Mouse (Mus musculus) brain, embryonic 18.5 days (tissue): ENCODE measurements at regions not wholly inside any gene's neighbourhood (a gene's known extent, or its start where the extent isn't known, plus 50 kb on each side); places are given as distances from the start of the nearest gene placed in this dataset.

Source experiments
- DNase-seq: peaks from one replicate; pipeline ENCODE4 v3.0.0-alpha.2; 2012; ENCODE audit warnings: low read depth, low spot score

- DNase-seq, result no peak
Measured at GRCm38 (mm10) chr14:110685247-110685646, 69.7 kb downstream of the Slitrk6 start.

DNA sequence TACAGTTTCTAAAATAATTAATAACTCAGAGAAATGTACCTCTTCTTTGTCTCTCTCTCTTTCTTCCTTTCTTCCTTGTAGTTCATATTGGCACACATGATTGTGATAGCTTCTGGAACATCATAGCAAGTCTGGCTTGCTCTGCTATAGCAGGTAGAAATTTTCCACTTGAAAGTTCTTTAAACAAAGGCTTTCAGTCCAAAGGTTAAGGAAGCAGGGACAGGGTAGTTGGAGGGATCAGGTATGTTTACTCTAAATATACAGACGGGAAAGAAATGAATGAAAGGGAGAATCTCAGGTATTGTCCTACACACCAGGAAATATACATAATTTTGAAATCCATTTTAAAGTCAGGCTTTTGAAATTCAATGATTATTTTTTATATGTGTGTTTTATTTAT lies 75.2 kb downstream of the Slitrk6 start:
- DNase-seq, result no peak

- no peak for DNase-seq
Measured at GRCm38 (mm10) chr14:110665712-110666111, 89.2 kb downstream of the Slitrk6 start.

- DNase-seq, result no peak
Measured at GRCm38 (mm10) chr14:110663231-110663630, 91.7 kb downstream of the Slitrk6 start.

- peak; percentile 20 for DNase-seq
Measured at GRCm38 (mm10) chr14:110634147-110634546, 120.8 kb downstream of the Slitrk6 start.

DNA sequence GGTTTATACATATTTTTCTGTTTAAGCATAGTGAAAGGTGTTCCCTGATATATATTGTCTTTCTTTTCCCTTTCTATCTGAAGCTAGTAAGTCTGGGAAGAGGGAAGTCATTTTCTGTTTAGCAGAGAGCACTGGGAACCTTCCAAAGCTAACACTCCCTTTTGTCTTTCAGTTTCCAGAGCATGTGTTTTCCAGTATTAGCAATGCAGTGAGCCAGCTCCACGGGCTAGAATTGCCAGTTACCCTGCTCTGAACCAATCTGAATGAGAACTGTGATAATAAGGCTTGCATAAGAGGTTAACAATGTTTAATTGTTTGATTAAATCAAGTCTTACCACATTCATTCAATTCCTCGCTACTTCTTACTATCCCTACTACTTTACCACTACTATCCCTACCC lies 131.2 kb downstream of the Slitrk6 start:
- DNase-seq, result no peak

- no peak for DNase-seq
Measured at GRCm38 (mm10) chr14:110618496-110618920, 136.4 kb downstream of the Slitrk6 start.

DNA sequence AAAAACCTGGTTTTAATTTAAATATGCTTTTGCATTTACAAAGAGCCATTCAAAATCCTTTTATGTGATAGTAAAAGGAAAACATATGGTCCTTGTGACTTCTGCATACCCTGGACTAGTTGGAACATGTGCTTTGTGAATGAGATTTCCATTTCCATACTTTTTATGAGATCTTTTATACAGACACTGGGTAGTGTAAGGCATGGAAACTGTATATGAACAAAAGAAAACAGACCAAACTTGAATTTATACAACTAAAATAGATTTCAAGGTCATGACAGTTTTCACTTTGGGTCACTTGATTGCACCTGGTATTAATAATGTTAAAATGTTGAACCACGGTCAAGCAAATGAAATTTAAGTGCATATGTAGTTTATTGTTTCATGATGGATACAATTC lies 138.5 kb downstream of the Slitrk6 start:
- DNase-seq, result no peak

GRCm38 (mm10) chr14:110580311-110580710 lies 174.6 kb downstream of the Slitrk6 start:
- no peak for DNase-seq

DNA sequence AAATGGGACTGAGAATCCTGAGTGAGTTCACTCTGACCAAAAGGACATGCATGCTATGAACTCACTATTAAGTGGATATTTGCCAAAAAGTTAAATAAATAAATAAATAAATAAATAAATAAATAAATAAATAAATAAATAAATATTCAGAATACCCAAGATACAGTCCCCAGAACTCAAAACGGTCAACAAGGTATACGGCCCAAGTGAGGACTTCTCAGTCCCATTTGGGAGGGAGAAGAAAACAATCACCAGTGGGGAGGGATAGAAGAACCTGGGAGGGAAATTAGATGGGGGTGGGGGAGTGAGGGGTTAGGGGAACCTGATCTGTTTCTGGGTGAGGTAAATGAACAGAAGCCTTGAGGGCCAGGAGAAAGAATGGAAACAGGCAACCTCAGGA lies 184.2 kb downstream of the Slitrk6 start:
- no peak for DNase-seq

DNA sequence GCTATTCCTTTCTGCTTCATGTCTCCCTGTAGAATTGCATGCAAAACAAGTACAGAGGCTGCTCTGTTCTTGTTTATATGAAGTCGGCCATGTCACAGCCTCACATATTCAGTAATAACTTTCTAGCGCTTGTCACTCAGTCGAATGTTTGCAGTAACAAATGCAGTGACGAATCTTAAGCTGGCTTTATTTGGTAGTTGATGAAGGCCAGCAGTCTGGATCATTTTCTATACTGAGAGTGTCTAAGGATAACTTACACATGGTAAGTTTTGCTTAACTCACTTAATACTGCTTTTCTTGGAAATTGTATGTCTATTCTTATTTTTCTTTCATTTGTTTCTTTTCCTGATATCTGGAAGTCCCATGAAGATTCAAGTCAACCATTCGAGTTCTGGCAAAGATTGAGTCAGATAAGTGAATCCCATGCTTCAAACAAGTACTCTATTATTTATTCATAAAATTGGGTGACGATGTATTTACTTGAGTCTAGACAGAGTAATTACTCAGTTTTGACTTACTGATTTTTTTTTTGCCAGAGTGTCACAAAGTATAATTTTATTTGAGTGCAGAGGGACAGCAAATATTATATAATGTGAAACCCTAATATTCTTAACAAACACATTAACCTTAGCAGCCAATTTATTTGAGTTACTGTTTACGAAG lies 189.0 kb downstream of the Slitrk6 start:
- no peak for DNase-seq

DNA sequence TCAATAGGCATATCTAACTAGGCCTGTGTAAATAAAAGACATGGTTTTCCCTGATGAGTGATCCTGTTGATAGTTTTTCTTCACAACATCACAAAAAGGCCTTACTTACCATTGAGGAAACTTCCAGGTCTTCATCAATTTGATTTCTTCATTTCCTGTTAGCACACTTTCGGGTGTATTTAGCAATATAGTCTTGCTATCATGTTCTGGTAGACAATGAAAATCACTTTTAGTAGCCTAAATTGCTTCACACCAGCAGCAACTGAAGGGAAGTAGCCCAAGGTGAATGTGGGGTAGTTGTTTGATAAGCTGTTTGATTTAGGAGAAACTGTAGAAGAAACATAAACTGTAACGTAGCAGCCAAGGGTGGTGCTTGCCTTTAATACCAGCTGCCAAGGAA lies 190.3 kb downstream of the Slitrk6 start:
- DNase-seq, result no peak

GRCm38 (mm10) chr14:110545265-110545664 lies 209.7 kb downstream of the Slitrk6 start:
- no peak for DNase-seq

GRCm38 (mm10) chr14:110543303-110544134 lies 211.4 kb downstream of the Slitrk6 start:
- no peak for DNase-seq

GRCm38 (mm10) chr14:110527306-110527705 lies 227.6 kb downstream of the Slitrk6 start:
- no peak for DNase-seq

DNA sequence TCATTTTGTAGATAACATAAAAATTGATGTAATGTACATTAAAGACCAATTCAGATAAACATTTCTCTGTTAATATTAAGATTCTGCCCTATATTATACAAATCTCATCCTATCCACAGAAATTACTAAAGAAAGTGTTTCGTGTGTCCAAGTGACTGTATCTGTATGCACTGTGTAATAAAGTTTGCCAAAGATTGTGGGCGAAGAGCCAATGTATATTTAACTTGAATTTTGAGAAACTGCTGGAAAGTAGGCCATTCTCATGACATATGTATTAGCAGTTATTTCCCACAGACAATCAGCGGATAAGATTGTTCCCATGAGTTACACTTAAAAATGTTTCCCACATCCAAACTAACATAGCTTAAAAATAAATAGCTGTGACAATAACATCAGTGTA lies 269.9 kb downstream of the Slitrk6 start:
- no peak for DNase-seq

DNA sequence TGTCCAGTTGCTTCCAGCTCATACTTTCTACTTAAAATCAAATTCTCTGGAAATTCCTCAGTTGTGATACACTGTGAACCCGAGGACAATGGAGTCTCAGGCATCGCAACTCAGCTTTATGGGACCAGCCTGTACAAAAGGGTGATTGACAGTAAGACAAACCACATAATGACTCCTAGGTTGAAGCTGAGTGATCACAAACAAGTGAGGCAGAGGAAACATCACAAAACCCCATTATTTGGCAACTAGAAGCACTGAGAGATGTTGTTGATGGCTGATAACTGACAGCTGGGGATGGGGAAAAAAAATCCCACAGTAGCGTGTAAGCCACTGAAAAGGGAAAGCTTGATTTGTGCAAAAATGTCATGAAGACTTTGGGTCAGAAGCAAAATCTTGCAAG lies 282.2 kb downstream of the Slitrk6 start:
- DNase-seq, result no peak

GRCm38 (mm10) chr14:110472176-110472575 lies 282.8 kb downstream of the Slitrk6 start:
- DNase-seq, result no peak

DNA sequence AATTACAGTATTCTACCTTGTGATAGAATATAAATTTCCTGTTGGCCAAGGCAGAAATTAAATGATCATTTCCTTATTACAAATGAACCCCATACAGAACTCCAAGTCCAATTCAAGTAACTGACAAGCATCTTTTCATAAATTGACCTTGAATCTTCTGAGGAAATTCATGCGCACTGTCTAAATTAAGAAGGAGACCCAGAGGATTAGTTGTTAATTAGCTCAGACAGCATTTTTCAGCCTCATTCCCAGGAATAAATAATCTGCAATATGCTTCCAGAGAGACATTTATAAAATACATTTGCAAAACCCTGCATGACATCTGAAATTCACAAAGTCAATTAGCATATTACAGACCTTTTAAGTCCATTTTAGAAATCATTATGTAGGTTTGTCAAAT lies 284.2 kb downstream of the Slitrk6 start:
- no peak for DNase-seq

DNA sequence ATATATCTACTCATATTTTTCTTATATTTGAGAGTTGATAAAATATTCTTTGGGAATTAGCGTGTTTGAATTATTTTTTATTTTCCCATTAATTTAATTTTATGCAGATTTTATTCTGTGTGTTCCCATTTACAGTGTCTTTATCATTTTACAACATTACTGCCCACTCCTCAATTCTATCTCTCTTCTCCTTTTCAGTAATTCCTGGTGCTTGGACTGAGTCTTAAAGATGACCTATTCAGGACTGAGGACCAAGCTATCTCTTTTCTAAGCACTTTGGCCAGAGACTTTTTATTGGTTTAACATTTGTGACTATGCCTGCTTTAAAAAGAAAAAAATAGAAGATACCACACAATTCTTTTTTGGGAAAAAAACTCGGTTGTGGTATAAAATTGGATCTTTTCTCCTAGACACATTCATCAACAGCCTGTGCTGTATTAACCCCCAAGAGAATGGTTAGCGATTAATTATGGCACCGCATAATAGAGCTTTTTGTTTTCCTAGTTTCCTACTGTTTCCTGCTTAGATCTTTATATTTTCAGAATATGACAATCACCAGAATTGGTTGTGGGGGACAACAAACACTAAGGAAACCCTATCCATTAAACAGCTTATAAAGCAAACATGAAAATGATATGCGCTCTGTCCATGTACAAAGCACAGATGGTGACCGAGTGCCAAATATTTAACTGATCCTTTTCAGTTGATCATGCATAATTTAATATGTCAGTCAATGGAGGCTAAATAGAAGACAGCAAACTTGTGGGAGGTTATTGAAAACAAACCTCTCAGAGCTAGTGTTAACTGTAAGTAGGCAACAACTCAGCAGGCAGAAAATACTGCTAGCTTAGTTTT lies 286.3 kb downstream of the Slitrk6 start:
- no peak for DNase-seq
